Mouse (Mus musculus) spleen, adult 2 months (tissue): ENCODE results near the gene Arid3b.

ENCODE experiments used
- CTCF ChIP-seq: fragments of 200-500 bp; IDR thresholded peaks from 2 replicates; pipeline ENCODE4 v1.5.1; 2011; ENCODE audit warnings: mild to moderate bottlenecking, inconsistent platforms; ENCODE audit not compliant: insufficient read depth, insufficient read length, insufficient replicate concordance; ENCODE audit errors: extremely low read depth
- POLR2A ChIP-seq: fragments of 200-500 bp; IDR thresholded peaks from 2 replicates; pipeline ENCODE4 v1.6.1; 2011; ENCODE audit warnings: low read depth, low read length, inconsistent platforms

DNA sequence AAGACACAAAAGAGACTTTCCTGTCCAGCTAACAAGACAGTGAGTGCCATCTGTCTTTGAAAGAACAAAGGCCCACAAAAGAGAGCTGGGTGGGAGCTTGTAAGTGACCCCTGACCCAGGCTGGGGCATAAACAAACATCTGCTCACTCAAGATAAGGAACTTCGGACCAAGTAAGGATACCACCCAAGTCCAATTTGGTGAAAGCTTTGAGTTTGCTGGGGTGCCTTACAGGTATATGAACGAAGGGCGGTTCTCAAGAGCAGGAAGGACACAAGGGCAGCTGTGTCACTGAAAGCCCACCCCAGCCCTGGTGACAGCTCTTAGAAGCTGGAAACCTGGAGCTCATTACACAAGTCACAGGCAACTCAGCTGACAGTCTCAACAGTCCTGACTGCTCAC lies 62.8 kb downstream of the Arid3b start:
- TF ChIP-seq POLR2A (no peak), CTCF (no peak)
